In the genomic region with DNA sequence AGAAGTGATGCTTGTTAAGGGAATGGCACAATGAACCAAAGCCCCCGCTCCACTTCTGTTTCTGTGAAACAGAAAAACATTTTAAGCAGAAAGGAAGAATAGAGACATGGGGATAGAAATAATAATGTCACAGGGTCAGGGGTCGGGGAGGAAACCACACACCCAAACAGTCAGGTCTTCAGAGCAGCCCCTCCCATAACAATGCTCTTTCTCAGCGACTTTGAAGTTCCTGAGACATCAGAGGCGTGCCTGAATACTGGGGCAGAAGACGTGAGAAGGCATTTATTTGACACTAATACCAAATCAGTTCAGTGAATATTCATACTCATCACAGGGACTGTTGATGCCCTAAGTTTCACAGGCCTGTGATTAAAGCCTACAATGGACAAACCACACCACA, we compare ENCODE assay signal across 18 mouse cellular contexts. TPM values are rescaled to one million over a fixed set of nuclear protein-coding genes. Genes with fewer than 3 reads are reported as not detected.
DNase-seq lines count a peak whose midpoint lies in the region; ATAC-seq and TF ChIP-seq lines count a peak whose summit lies in the region.
"Had no signal": no experiment of that assay in that cellular context is flagged by ENCODE, and none has a peak within 500 bp of the region (broad histone marks: within the 10 kb centered on the region; RNA-seq: fewer than 3 reads in every experiment).

No protein-coding gene starts in this region.

- peaks cover 1% of the 10 kb centered on the region; the same call in 1 of the 2 replicates for H3K4me1 ChIP-seq in kidney, postnatal 0 days (replicated peaks; ENCODE audit: insufficient read depth, low read length)

- intact Hi-C loops in gastrocnemius, adult 2 months (cut with DNase I): no loop called here

- no peaks in the 10 kb centered on the region for H3K36me3 ChIP-seq in kidney, postnatal 0 days (ENCODE audit: insufficient read depth, low read length)
- H3K36me3 ChIP-seq: embryonic facial prominence, embryonic 10.5 days; embryonic facial prominence, embryonic 12.5 days; forebrain, embryonic 15.5 days had no signal

- H3K9ac ChIP-seq in kidney, postnatal 0 days (ENCODE audit: low read depth, low read length): 0 out of 2 replicates have a peak overlapping the region, but pooled peaks have one; percentile 18
- H3K9ac ChIP-seq: embryonic facial prominence, embryonic 12.5 days; forebrain, embryonic 13.5 days; forebrain, embryonic 15.5 days; forebrain, postnatal 0 days had no signal

- DNase-seq in kidney, postnatal 0 days (ENCODE audit: low spot score): no peak
- no peak for DNase-seq in kidney, postnatal 36 days
- no peak for DNase-seq in adrenal gland, postnatal 14 days
- DNase-seq in gastrocnemius, adult 2 months: no peak
- DNase-seq: adrenal gland, adult 2 months; adrenal gland, postnatal 10 days; adrenal gland, postnatal 36 days; cerebellum, adult 11-12 months; cerebellum, adult 2 months; cerebellum, adult 9-10 months; cerebellum, postnatal 10 days; cerebellum, postnatal 25 days; forebrain, postnatal 0 days had no signal

- no peak overlapping the region for H3K27ac ChIP-seq in kidney, postnatal 0 days
- H3K27ac ChIP-seq in gastrocnemius, adult 2 months: no peak overlapping the region
- H3K27ac ChIP-seq: embryonic facial prominence, embryonic 10.5 days; embryonic facial prominence, embryonic 12.5 days; forebrain, embryonic 13.5 days; forebrain, embryonic 15.5 days had no signal

- 67% methylated on average over 5 of the region's 5 CpGs for WGBS in kidney, postnatal 0 days

- H3K9me3 ChIP-seq in kidney, postnatal 0 days (replicated peaks; ENCODE audit: low read length): no peaks in the 10 kb centered on the region
- H3K9me3 ChIP-seq: embryonic facial prominence, embryonic 10.5 days; embryonic facial prominence, embryonic 12.5 days; forebrain, embryonic 13.5 days; forebrain, embryonic 15.5 days had no signal

- no peak overlapping the region for H3K4me3 ChIP-seq in kidney, postnatal 0 days (replicated peaks; ENCODE audit: low read depth, low read length)
- H3K4me3 ChIP-seq in gastrocnemius, adult 2 months: no peak overlapping the region
- H3K4me3 ChIP-seq: embryonic facial prominence, embryonic 10.5 days; embryonic facial prominence, embryonic 12.5 days; forebrain, embryonic 13.5 days; forebrain, embryonic 15.5 days had no signal

- TF ChIP-seq CTCF in kidney, postnatal 0 days (IDR thresholded peaks at IDR 0.05; ENCODE audit: low read depth): no peak
- TF ChIP-seq CTCF in gastrocnemius, adult 2 months (IDR thresholded peaks at IDR 0.05): no peak

- no peak for ATAC-seq in kidney, postnatal 0 days (replicated peaks; ENCODE audit: low FRiP score, low read depth)
- ATAC-seq in CD4-positive, CD25-positive, alpha-beta regulatory T cell, adult 4 months: peak; percentile 78
- ATAC-seq: forebrain, embryonic 13.5 days; forebrain, embryonic 15.5 days; forebrain, postnatal 0 days had no signal

- H3K27me3 ChIP-seq in kidney, postnatal 0 days (ENCODE audit: insufficient read depth, low read length): no peaks in the 10 kb centered on the region
- H3K27me3 ChIP-seq: embryonic facial prominence, embryonic 12.5 days; forebrain, embryonic 13.5 days; forebrain, embryonic 15.5 days had no signal

- no peak overlapping the region for H3K4me2 ChIP-seq in kidney, postnatal 0 days (ENCODE audit: low read length)
- H3K4me2 ChIP-seq: embryonic facial prominence, embryonic 12.5 days; forebrain, embryonic 13.5 days; forebrain, embryonic 15.5 days had no signal

RNA-seq across cellular contexts. Expression of gene Xxylt1, which starts 36.0 kb away (rescaled TPM):
- polyA plus RNA-seq in kidney, postnatal 0 days (2015; fragmentation: Nextera tagmentation; extraction: Ambion mirVana): 17.6 and 20.0 TPM in 2 replicates
- 10 to 100 TPM; 31.2 to 32.9 TPM for polyA plus RNA-seq in CD4-positive, CD25-positive, alpha-beta regulatory T cell, adult 4 months (2017; shearing (Covaris generic))
- total RNA-seq in adrenal gland, postnatal 14 days (2021): 10.7 and 11.5 TPM in 2 replicates
- total RNA-seq in gastrocnemius, adult 2 months (2021): 1 to 10 TPM; 2.0 to 6.2 TPM
